Mouse (Mus musculus): ENCODE results near the gene Slc22a4.
"Not testable (repeated sequence)": the region's sequence is repeated elsewhere in the genome, so short reads cannot be mapped to it uniquely, and the experiment has no call there.

- TF ChIP-seq CTCF (IDR thresholded peaks at IDR 0.05; ENCODE audit: low read depth); EP300 (optimal IDR thresholded peaks at IDR 0.05): not testable (repeated sequence)
These were observed 21.5 kb downstream of the Slc22a4 start for GRCm38 (mm10) chr11:54006362-54006761.
